Mouse (Mus musculus) liver, adult 2 months (tissue): Measurements from ENCODE around the gene Gm20388.

ENCODE experiments used
- CTCF ChIP-seq: fragments of 200-500 bp; IDR thresholded peaks from 2 replicates; pipeline ENCODE4 v1.5.1; 2011; ENCODE audit warnings: low read depth, low read length, control low read depth
- POLR2A ChIP-seq: fragments of 200-500 bp; IDR thresholded peaks from 2 replicates; pipeline ENCODE4 v1.6.1; 2011; ENCODE audit warnings: low read length, control low read depth; ENCODE audit not compliant: insufficient read depth; ENCODE audit errors: extremely low read depth

GRCm38 (mm10) chr8:121382583-121383241, 1472.1 kb downstream of the Gm20388 start:
- no peak for TF ChIP-seq POLR2A
- peak; percentile 91 for TF ChIP-seq CTCF
